Mouse (Mus musculus): Measurements from ENCODE around the gene Hbq1b. TPM values are rescaled to one million over a fixed set of nuclear protein-coding genes. Genes with fewer than 3 reads are reported as not detected.

Hbq1b gene
- polyA plus RNA-seq, 1 experiment from 2014 or later, result 5.8 TPM

DNA sequence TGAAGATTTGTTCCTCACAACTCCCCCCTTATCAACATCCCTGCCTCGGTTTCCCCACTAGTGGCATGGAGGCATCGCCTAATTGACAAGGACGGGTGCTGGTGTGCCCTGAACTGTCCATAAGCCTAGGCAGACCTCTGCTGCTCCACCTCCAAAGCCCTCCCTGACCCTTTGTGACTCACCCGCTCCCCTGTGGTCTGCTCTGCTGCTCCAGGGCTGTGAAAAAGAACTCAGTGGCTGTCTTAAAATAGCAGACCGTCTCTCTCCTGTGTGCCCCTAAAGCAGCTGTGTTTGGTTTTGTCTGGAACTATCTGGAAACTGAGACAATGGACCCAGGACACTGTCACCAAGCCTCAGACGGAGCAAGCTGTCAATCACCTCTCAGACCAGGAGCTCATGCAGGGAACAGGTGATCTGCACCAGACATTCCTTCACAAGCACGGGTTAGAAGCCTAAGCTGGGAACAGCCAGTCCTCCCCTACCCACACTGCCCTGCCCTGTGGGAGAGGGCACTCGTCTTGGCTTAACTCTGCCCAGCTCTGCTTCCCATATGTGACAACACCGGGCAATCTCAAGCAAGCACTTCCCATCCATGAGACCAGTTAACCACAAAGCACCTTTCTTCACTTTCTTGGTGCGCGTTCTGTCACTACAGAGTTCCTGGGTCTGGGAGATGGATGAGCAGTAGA, 33.9 kb downstream of the Hbq1b start:
- H3K36me3 ChIP-seq (ENCODE audit: control insufficient read depth, insufficient read depth, low read length), result no peaks in the 10 kb centered on the region
- no peaks in the 10 kb centered on the region for H3K27me3 ChIP-seq (ENCODE audit: control insufficient read depth, insufficient read depth, low read length)
- 66% methylated on average over 11 of the region's 11 CpGs for WGBS
- no peak overlapping the region for H3K9ac ChIP-seq (ENCODE audit: low read length)
- no peak overlapping the region for H3K4me2 ChIP-seq (ENCODE audit: low read depth, low read length, severe bottlenecking)
- 0 out of 2 replicates have a peak, but pooled peaks have one; percentile 30 for ATAC-seq (replicated peaks; ENCODE audit: low FRiP score)
- H3K27ac ChIP-seq (ENCODE audit: low read depth, low read length), result no peak overlapping the region
- no peak for DNase-seq (ENCODE audit: low spot score)
- no peaks in the 10 kb centered on the region for H3K4me1 ChIP-seq (replicated peaks; ENCODE audit: control insufficient read depth, insufficient read depth, low read length)
- no peak overlapping the region for H3K4me3 ChIP-seq (ENCODE audit: low read depth, low read length)
- H3K9me3 ChIP-seq (ENCODE audit: control insufficient read depth, low read length), result no peaks in the 10 kb centered on the region

- Histone ChIP-seq H3K27me3 (ENCODE audit: control insufficient read depth, insufficient read depth, low read length) (no peaks in the 10 kb centered on the region), H3K27ac (ENCODE audit: low read depth, low read length) (no peak overlapping the region), H3K4me1 (replicated peaks; ENCODE audit: control insufficient read depth, insufficient read depth, low read length) (no peaks in the 10 kb centered on the region), H3K36me3 (ENCODE audit: control insufficient read depth, insufficient read depth, low read length) (no peaks in the 10 kb centered on the region), H3K9me3 (ENCODE audit: control insufficient read depth, low read length) (no peaks in the 10 kb centered on the region), H3K4me3 (ENCODE audit: low read depth, low read length) (no peak overlapping the region), H3K9ac (ENCODE audit: low read length) (no peak overlapping the region), H3K4me2 (ENCODE audit: low read depth, low read length, severe bottlenecking) (no peak overlapping the region)
- DNase-seq (ENCODE audit: low spot score) (peak; percentile 76), ATAC-seq (replicated peaks; ENCODE audit: low FRiP score) (no peak)
- 42% methylated on average over 8 of the region's 8 CpGs for WGBS
Measured at GRCm38 (mm10) chr11:32321196-32321565, 34.4 kb downstream of the Hbq1b start.

- Histone ChIP-seq H3K4me3 (ENCODE audit: low read depth, low read length) (no peak overlapping the region), H3K4me1 (replicated peaks; ENCODE audit: control insufficient read depth, insufficient read depth, low read length) (no peaks in the 10 kb centered on the region), H3K9me3 (ENCODE audit: control insufficient read depth, low read length) (no peaks in the 10 kb centered on the region), H3K36me3 (ENCODE audit: control insufficient read depth, insufficient read depth, low read length) (no peaks in the 10 kb centered on the region), H3K9ac (ENCODE audit: low read length) (no peak overlapping the region), H3K4me2 (ENCODE audit: low read depth, low read length, severe bottlenecking) (peak overlapping the region; percentile 12; the same call in 1 of the 2 replicates), H3K27ac (ENCODE audit: low read depth, low read length) (no peak overlapping the region), H3K27me3 (ENCODE audit: control insufficient read depth, insufficient read depth, low read length) (no peaks in the 10 kb centered on the region)
- DNase-seq (ENCODE audit: low spot score) (peak; percentile 97), ATAC-seq (replicated peaks; ENCODE audit: low FRiP score) (peak; percentile 85)
- WGBS, result 12% methylated on average over 15 of the region's 15 CpGs
Measured at GRCm38 (mm10) chr11:32324609-32325008, 37.8 kb downstream of the Hbq1b start.

DNA sequence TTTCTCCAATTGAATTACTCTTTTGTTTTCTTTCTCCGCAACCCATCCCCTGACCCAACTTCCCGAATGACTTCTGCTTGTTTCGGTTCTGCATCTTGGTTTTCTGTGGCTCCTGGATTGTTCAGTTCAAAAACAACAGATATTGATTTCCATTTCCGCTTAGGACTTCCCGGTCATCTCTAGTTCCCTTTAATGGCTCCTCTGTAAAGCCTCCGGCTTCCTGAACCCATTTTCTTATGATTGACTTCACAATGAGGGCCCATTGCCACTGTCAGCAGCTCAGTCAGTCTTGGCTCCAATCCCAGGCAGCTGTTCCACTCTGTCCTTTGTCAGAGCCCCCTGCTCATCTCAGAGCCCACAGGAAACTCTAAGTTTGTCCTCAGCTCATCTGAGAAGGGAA, 44.3 kb downstream of the Hbq1b start:
- H3K27me3 ChIP-seq (ENCODE audit: control insufficient read depth, insufficient read depth, low read length), result no peaks in the 10 kb centered on the region
- DNase-seq (ENCODE audit: low spot score), result no peak
- no peaks in the 10 kb centered on the region for H3K36me3 ChIP-seq (ENCODE audit: control insufficient read depth, insufficient read depth, low read length)
- no peak overlapping the region for H3K9ac ChIP-seq (ENCODE audit: low read length)
- ATAC-seq (replicated peaks; ENCODE audit: low FRiP score), result no peak
- 69% methylated on average over 6 of the region's 6 CpGs for WGBS
- H3K4me2 ChIP-seq (ENCODE audit: low read depth, low read length, severe bottlenecking), result no peak overlapping the region
- H3K9me3 ChIP-seq (ENCODE audit: control insufficient read depth, low read length), result no peaks in the 10 kb centered on the region
- H3K4me3 ChIP-seq (ENCODE audit: low read depth, low read length), result no peak overlapping the region
- no peak overlapping the region for H3K27ac ChIP-seq (ENCODE audit: low read depth, low read length)
- H3K4me1 ChIP-seq (replicated peaks; ENCODE audit: control insufficient read depth, insufficient read depth, low read length), result no peaks in the 10 kb centered on the region

DNA sequence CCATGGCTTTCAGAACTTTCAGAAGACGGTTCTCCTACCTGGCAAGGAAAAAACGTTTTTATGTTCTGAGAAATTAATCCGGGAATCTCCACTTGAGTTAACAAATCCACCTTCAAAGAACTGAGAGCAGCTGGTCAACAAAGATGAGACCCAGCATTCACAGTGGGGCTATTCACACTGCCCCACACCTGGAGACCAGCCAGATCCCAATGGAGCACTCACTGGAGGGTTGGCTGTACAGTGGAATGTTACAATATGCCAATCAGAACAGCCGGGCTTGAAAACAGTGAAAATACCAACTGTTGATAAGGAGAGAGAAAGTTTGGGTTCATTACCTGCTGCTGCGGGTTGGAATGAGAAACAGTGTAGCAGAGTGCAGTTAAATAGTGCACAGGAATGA, 45.1 kb downstream of the Hbq1b start:
- 68% methylated on average over 5 of the region's 5 CpGs for WGBS
- ATAC-seq (replicated peaks; ENCODE audit: low FRiP score) (no peak), DNase-seq (ENCODE audit: low spot score) (no peak)

DNA sequence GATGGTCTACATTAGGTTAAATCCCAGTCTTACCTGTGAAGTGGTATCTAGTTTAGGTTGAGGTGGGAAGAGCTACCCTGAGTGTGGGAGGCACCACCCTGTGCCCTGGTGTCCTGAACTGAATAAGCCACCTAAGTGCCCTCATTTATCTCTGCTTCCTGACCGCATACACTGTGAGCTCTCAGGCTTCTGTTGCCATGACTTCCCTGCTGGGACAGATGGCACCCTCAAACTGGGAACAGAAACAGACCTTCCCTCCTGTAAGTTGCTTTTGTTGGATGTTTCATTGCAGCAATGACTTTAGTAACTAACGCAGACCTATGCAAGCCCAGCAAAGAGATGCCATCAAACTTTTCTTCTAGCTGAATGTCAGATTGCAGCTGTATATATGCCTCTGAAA, 46.5 kb downstream of the Hbq1b start:
- WGBS, result 86% methylated on average over 2 of the region's 2 CpGs

More for the DNA sequence above, 45.1 kb downstream of the Hbq1b start:
- no peak overlapping the region for H3K27ac ChIP-seq (ENCODE audit: low read depth, low read length)
- no peak overlapping the region for H3K9ac ChIP-seq (ENCODE audit: low read length)
- H3K36me3 ChIP-seq (ENCODE audit: control insufficient read depth, insufficient read depth, low read length), result no peaks in the 10 kb centered on the region
- H3K4me3 ChIP-seq (ENCODE audit: low read depth, low read length), result no peak overlapping the region
- H3K4me1 ChIP-seq (replicated peaks; ENCODE audit: control insufficient read depth, insufficient read depth, low read length), result no peaks in the 10 kb centered on the region
- no peaks in the 10 kb centered on the region for H3K27me3 ChIP-seq (ENCODE audit: control insufficient read depth, insufficient read depth, low read length)
- H3K9me3 ChIP-seq (ENCODE audit: control insufficient read depth, low read length), result no peaks in the 10 kb centered on the region
- H3K4me2 ChIP-seq (ENCODE audit: low read depth, low read length, severe bottlenecking), result no peak overlapping the region

DNA sequence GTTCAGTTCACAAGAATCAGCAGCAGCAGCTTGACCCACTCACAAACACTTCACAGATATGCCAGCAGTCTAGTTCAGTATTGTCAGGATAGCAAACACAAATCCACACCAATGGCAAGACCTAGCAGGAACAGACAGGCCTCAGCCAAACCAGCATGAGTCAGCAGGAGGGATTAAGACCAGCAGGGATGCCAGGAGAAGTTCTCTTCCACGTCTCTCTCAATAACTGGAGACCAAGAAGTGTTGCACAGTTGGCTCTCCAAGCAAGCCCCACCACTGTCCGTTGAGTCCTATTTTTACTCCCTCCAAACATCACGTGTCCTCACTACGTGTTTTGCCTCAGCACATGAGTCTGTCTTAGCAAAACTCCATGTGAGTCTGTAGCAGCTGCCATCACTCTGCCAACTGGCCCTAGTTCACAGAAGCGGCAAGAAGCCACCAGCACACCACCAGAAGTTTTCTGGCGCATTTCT, 49.7 kb downstream of the Hbq1b start:
- H3K4me2 ChIP-seq (ENCODE audit: low read depth, low read length, severe bottlenecking), result no peak overlapping the region
- WGBS, result 86% methylated on average over 6 of the region's 6 CpGs
- no peaks in the 10 kb centered on the region for H3K36me3 ChIP-seq (ENCODE audit: control insufficient read depth, insufficient read depth, low read length)
- H3K27ac ChIP-seq (ENCODE audit: low read depth, low read length), result no peak overlapping the region
- no peak for DNase-seq (ENCODE audit: low spot score)
- H3K27me3 ChIP-seq (ENCODE audit: control insufficient read depth, insufficient read depth, low read length), result no peaks in the 10 kb centered on the region
- no peak overlapping the region for H3K9ac ChIP-seq (ENCODE audit: low read length)
- H3K4me1 ChIP-seq (replicated peaks; ENCODE audit: control insufficient read depth, insufficient read depth, low read length), result no peaks in the 10 kb centered on the region
- ATAC-seq (replicated peaks; ENCODE audit: low FRiP score), result no peak
- H3K4me3 ChIP-seq (ENCODE audit: low read depth, low read length), result no peak overlapping the region
- no peaks in the 10 kb centered on the region for H3K9me3 ChIP-seq (ENCODE audit: control insufficient read depth, low read length)

More for the DNA sequence above, 46.5 kb downstream of the Hbq1b start:
- H3K27ac ChIP-seq (ENCODE audit: low read depth, low read length), result no peak overlapping the region
- ATAC-seq (replicated peaks; ENCODE audit: low FRiP score), result no peak
- H3K4me3 ChIP-seq (ENCODE audit: low read depth, low read length), result no peak overlapping the region
- no peak overlapping the region for H3K4me2 ChIP-seq (ENCODE audit: low read depth, low read length, severe bottlenecking)
- no peaks in the 10 kb centered on the region for H3K27me3 ChIP-seq (ENCODE audit: control insufficient read depth, insufficient read depth, low read length)
- no peak for DNase-seq (ENCODE audit: low spot score)
- H3K4me1 ChIP-seq (replicated peaks; ENCODE audit: control insufficient read depth, insufficient read depth, low read length), result no peaks in the 10 kb centered on the region
- H3K9ac ChIP-seq (ENCODE audit: low read length), result no peak overlapping the region
- no peaks in the 10 kb centered on the region for H3K9me3 ChIP-seq (ENCODE audit: control insufficient read depth, low read length)
- H3K36me3 ChIP-seq (ENCODE audit: control insufficient read depth, insufficient read depth, low read length), result no peaks in the 10 kb centered on the region

Measured in forebrain, embryonic 11.5 days (tissue).